Mouse (Mus musculus) CH12.LX (cell line): ENCODE data around the gene Med7.

Experiments used
- CTCF ChIP-seq, 2 experiments: IDR thresholded peaks in 1 of 2; conservative IDR thresholded peaks in 1 of 2; 2 replicates each; pipeline ENCODE4 v1.5.1; 2011 to 2012; ENCODE audit warnings: low read depth in 2 of 2, low read length in 2 of 2, improper control_type of control experiment in 1 of 2, inconsistent platforms in 1 of 2, mild to moderate bottlenecking in 1 of 2, moderate library complexity in 1 of 2
- E2F4 ChIP-seq: IDR thresholded peaks from 2 replicates; pipeline ENCODE4 v1.6.1; 2011; ENCODE audit warnings: low read depth, low read length, improper control_type of control experiment; ENCODE audit not compliant: insufficient replicate concordance
- GABPA ChIP-seq: IDR thresholded peaks from 2 replicates; pipeline ENCODE4 v1.6.1; 2012; ENCODE audit warnings: low read depth, low read length, improper control_type of control experiment, inconsistent platforms; ENCODE audit not compliant: insufficient replicate concordance
- JUN ChIP-seq: IDR thresholded peaks from 2 replicates; pipeline ENCODE4 v1.6.1; 2011; ENCODE audit warnings: low read depth, mild to moderate bottlenecking, low read length, improper control_type of control experiment, moderate library complexity; ENCODE audit not compliant: insufficient read depth
- MAZ ChIP-seq: IDR thresholded peaks from 2 replicates; pipeline ENCODE4 v1.6.1; 2012; ENCODE audit warnings: low read depth, mild to moderate bottlenecking, inconsistent platforms, low read length, improper control_type of control experiment, moderate library complexity
- MEF2A ChIP-seq: IDR thresholded peaks from 2 replicates; pipeline ENCODE4 v1.6.1; 2014; ENCODE audit warnings: low read depth, mild to moderate bottlenecking, inconsistent platforms, low read length, improper control_type of control experiment, borderline replicate concordance
- NELFE ChIP-seq: IDR thresholded peaks from 2 replicates; pipeline ENCODE4 v1.6.1; 2011; ENCODE audit warnings: low read depth, low read length, improper control_type of control experiment
- POLR2A ChIP-seq: IDR thresholded peaks from 2 replicates; pipeline ENCODE4 v1.6.1; 2011; ENCODE audit warnings: low read depth, mild to moderate bottlenecking, improper control_type of control experiment, low read length
- RCOR1 ChIP-seq: conservative IDR thresholded peaks from 2 replicates; pipeline ENCODE4 v1.6.1; 2012; ENCODE audit warnings: low read depth, mild to moderate bottlenecking, inconsistent platforms, low read length, improper control_type of control experiment
- USF1 ChIP-seq: IDR thresholded peaks from 2 replicates; pipeline ENCODE4 v1.6.1; 2014; ENCODE audit warnings: low read depth, mild to moderate bottlenecking, inconsistent platforms, low read length, improper control_type of control experiment
- USF2 ChIP-seq: conservative IDR thresholded peaks from 2 replicates; pipeline ENCODE4 v1.6.1; 2011; ENCODE audit warnings: low read depth, low read length, improper control_type of control experiment
- ZC3H11A ChIP-seq: IDR thresholded peaks from 2 replicates; pipeline ENCODE4 v1.6.1; 2012; ENCODE audit warnings: low read depth, mild to moderate bottlenecking, inconsistent platforms, low read length, improper control_type of control experiment

- TF ChIP-seq MAZ, result no peak
- no peak for TF ChIP-seq NELFE
- TF ChIP-seq USF1, result no peak
- TF ChIP-seq CTCF (conservative IDR thresholded peaks at IDR 0.05 in 1 of 2, IDR thresholded peaks at IDR 0.05 in 1 of 2; ENCODE audit: low read depth in 2 of 2, low read length in 2 of 2), result no peak
- TF ChIP-seq USF2, result no peak
- TF ChIP-seq E2F4, result no peak
- TF ChIP-seq MEF2A, result no peak
- TF ChIP-seq GABPA, result no peak
- TF ChIP-seq JUN, result no peak
- no peak for TF ChIP-seq RCOR1
- no peak for TF ChIP-seq POLR2A
- no peak for TF ChIP-seq ZC3H11A
Measured at GRCm38 (mm10) chr11:46449461-46450080, 12.8 kb downstream of the Med7 start.
